In the genomic region with DNA sequence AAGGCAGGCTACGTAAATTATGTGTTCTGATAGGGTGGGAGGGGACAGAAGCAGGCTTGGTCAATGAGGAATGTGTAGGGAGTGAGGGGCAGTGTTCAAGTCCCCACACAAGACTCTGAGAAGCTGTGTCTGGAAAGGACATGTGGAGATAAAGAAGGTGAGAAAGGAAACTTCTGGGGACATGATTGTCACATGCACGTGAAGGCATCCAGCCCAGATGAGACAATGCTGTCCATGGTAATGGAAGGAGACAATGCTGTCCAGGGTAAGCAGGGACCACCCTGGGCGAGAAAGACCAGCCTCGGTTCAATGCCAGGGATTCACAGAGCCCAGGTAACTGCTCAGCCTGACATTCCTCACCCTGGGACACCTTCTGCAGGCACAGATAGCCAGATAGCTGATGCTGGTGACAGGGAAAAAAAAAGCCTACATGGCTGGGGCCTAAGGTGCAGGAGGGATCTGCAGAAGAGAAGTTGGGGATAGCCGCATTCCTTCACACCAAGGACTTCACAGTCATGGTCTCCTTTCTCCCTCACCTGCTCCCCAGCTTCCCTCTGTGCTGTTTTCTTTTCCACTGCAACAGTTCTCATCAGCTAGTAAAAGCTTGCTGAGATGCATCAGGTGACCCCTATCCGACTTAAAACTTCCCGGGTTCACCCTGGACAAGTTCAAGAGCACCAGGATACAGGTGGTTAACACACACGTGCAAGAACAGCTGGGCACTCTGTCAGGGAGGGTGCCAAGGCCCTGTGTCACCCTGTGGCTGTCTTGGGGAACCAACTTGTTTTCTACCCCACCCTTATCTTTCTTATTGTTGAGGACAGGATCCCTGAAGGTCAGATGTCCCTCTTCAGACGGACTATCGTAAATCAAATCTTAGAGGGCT, we compare ENCODE assay signal across 8 mouse cellular contexts. TPM values are rescaled to one million over a fixed set of nuclear protein-coding genes. Genes with fewer than 3 reads are reported as not detected.
DNase-seq lines count a peak whose midpoint lies in the region; ATAC-seq and TF ChIP-seq lines count a peak whose summit lies in the region.

No protein-coding gene starts in this region.

- 68% methylated on average over 10 of the region's 10 CpGs for WGBS in lung, embryonic 14.5 days
- 78% methylated on average over 10 of the region's 10 CpGs for WGBS in limb, embryonic 13.5 days
- 73% methylated on average over 10 of the region's 10 CpGs for WGBS in neural tube, embryonic 15.5 days

- no peak for TF ChIP-seq CTCF in lung, embryonic 14.5 days (IDR thresholded peaks at IDR 0.05; ENCODE audit: low read depth)

- peaks cover 2% of the 10 kb centered on the region; the same call in 1 of the 2 replicates for H3K9me3 ChIP-seq in erythroblast, embryonic 14.5 days (ENCODE audit: control insufficient read depth, low read length)
- H3K9me3 ChIP-seq in lung, embryonic 14.5 days (ENCODE audit: low read depth, low read length), result no peaks in the 10 kb centered on the region
- no peaks in the 10 kb centered on the region for H3K9me3 ChIP-seq in limb, embryonic 13.5 days
- H3K9me3 ChIP-seq in neural tube, embryonic 15.5 days (replicated peaks), result no peaks in the 10 kb centered on the region; the same call in 1 of the 2 replicates

- H3K36me3 ChIP-seq in erythroblast, embryonic 14.5 days (ENCODE audit: control insufficient read depth), result peaks cover 12% of the 10 kb centered on the region
- no peaks in the 10 kb centered on the region for H3K36me3 ChIP-seq in lung, embryonic 14.5 days (ENCODE audit: insufficient read depth)
- H3K36me3 ChIP-seq in limb, embryonic 13.5 days, result no peaks in the 10 kb centered on the region
- H3K36me3 ChIP-seq in neural tube, embryonic 15.5 days, result no peaks in the 10 kb centered on the region

- no peaks in the 10 kb centered on the region; the same call in 1 of the 2 replicates for H3K27me3 ChIP-seq in erythroblast, embryonic 14.5 days (ENCODE audit: control insufficient read depth)
- H3K27me3 ChIP-seq in lung, embryonic 14.5 days (ENCODE audit: insufficient read depth, low read length), result no peaks in the 10 kb centered on the region
- no peaks in the 10 kb centered on the region for H3K27me3 ChIP-seq in limb, embryonic 13.5 days
- no peaks in the 10 kb centered on the region for H3K27me3 ChIP-seq in neural tube, embryonic 15.5 days (replicated peaks)

- H3K4me2 ChIP-seq in lung, embryonic 14.5 days, result peak overlapping the region; percentile 69
- H3K4me2 ChIP-seq in limb, embryonic 13.5 days (replicated peaks), result peak overlapping the region; percentile 64
- H3K4me2 ChIP-seq in neural tube, embryonic 15.5 days, result peak overlapping the region; percentile 51

- H3K4me3 ChIP-seq in erythroblast, embryonic 14.5 days (replicated peaks), result peak overlapping the region; percentile 71
- H3K4me3 ChIP-seq in lung, embryonic 14.5 days (ENCODE audit: low read depth, low read length), result peak overlapping the region; percentile 34; the same call in 1 of the 2 replicates
- H3K4me3 ChIP-seq in limb, embryonic 13.5 days, result no peak overlapping the region
- H3K4me3 ChIP-seq in neural tube, embryonic 15.5 days (replicated peaks), result no peak overlapping the region

- H3K27ac ChIP-seq in lung, embryonic 14.5 days (ENCODE audit: low read depth), result peak overlapping the region; percentile 69; the same call in 1 of the 2 replicates
- no peak overlapping the region for H3K27ac ChIP-seq in limb, embryonic 13.5 days
- H3K27ac ChIP-seq in neural tube, embryonic 15.5 days (replicated peaks), result no peak overlapping the region

- no peak for ATAC-seq in erythroblast, adult 5-6 weeks (replicated peaks; ENCODE audit: low FRiP score, poor library complexity, severe bottlenecking)
- no peak for ATAC-seq in lung, embryonic 14.5 days (ENCODE audit: insufficient read depth)
- ATAC-seq in limb, embryonic 13.5 days (ENCODE audit: low FRiP score, low read depth), result no peak
- peak; percentile 15; the same call in 1 of the 2 replicates for ATAC-seq in neural tube, embryonic 15.5 days (ENCODE audit: low FRiP score)

- no peak for DNase-seq in lung, embryonic 14.5 days
- DNase-seq in lung, postnatal 10 days, result no peak
- no peak for DNase-seq in left cerebral cortex, adult 9 months (ENCODE audit: low spot score in 2 of 2)
- DNase-seq in testis, postnatal 14 days (ENCODE audit: low spot score), result no peak

- peaks cover 56% of the 10 kb centered on the region for H3K4me1 ChIP-seq in erythroblast, embryonic 14.5 days (ENCODE audit: control insufficient read depth)
- H3K4me1 ChIP-seq in lung, embryonic 14.5 days (ENCODE audit: insufficient read depth), result peaks cover 8% of the 10 kb centered on the region; the same call in 1 of the 2 replicates
- H3K4me1 ChIP-seq in limb, embryonic 13.5 days, result peaks cover 35% of the 10 kb centered on the region
- peaks cover 18% of the 10 kb centered on the region for H3K4me1 ChIP-seq in neural tube, embryonic 15.5 days

- no peak overlapping the region for H3K9ac ChIP-seq in lung, embryonic 14.5 days
- no peak overlapping the region for H3K9ac ChIP-seq in limb, embryonic 13.5 days
- no peak overlapping the region for H3K9ac ChIP-seq in neural tube, embryonic 15.5 days (replicated peaks)

RNA-seq across cellular contexts. Expression of a gene that starts 21.9 kb away (rescaled TPM):
- 0.01 TPM in 1 of 2 replicates, not detected in the other for polyA plus RNA-seq in erythroblast, embryonic 14.5 days (2012)
- total RNA-seq in erythroblast, adult 5-6 weeks (2015; ENCODE audit: low replicate concordance), result 3.8 TPM in 1 of 2 replicates, not detected in the other
- total RNA-seq in erythroblast, adult 5-6 weeks (2017; ENCODE audit: low replicate concordance), result 0.51 and 0.84 TPM in 2 replicates
- polyA plus RNA-seq in lung, embryonic 14.5 days (2014; fragmentation: Nextera tagmentation; extraction: Ambion mirVana), result 0.64 and 2.2 TPM in 2 replicates
- polyA plus RNA-seq in limb, embryonic 13.5 days (2015; fragmentation: Nextera tagmentation; extraction: Ambion mirVana), result 0.28 and 0.32 TPM in 2 replicates
- 0.44 and 0.95 TPM in 2 replicates for polyA plus RNA-seq in neural tube, embryonic 15.5 days (2015; fragmentation: Nextera tagmentation; extraction: Ambion mirVana)

Comparison
In these comparisons a context has a peak if more than half of its experiments do, and no peak if none do; other contexts are left out.
1. H3K4me3 ChIP-seq: peak in erythroblast, embryonic 14.5 days (single experiment) and lung, embryonic 14.5 days (single experiment); none in limb, embryonic 13.5 days (single experiment) and neural tube, embryonic 15.5 days (single experiment).
2. Peak in every context shown above with its lines, with median percentiles within 50 percentile points of each other: H3K4me2 ChIP-seq.